Mouse (Mus musculus) heart, postnatal 25 days (tissue): ENCODE data around the gene Lonrf2. TPM values are rescaled to one million over a fixed set of nuclear protein-coding genes. Genes with fewer than 3 reads are reported as not detected.

ENCODE experiments used
- DNase-seq: peaks from one replicate; pipeline ENCODE4 v3.0.0; 2022; ENCODE audit warnings: low spot score
- intact Hi-C: fragments of 180-260 bp; cut with DNase I; formaldehyde crosslinking; loops from one replicate; pipeline ENCODE4 v1.15.1; 2025
- total RNA-seq, 2 experiments: library from RNA; stranded (reverse); gene quantifications; 2 replicates each; pipeline ENCODE4 v1.2.3; 2021

Lonrf2 gene
- 1 to 10 TPM; 3.4 to 4.2 TPM for total RNA-seq

GRCm38 (mm10) chr1:38836477-38836872 lies at the start of gene Lonrf2:
Lonrf2 (minus strand) TSS chr1:38836711.
- DNase-seq = no peak
- intact Hi-C loops = no loop called here

GRCm38 (mm10) chr1:38885956-38886355 lies 49.4 kb upstream of the Lonrf2 start:
- intact Hi-C loops = no loop called here
- DNase-seq = no peak

- intact Hi-C loops = no loop called here
- no peak for DNase-seq
Measured at GRCm38 (mm10) chr1:38883766-38884165, 47.3 kb upstream of the Lonrf2 start.

- intact Hi-C loops = no loop called here
- DNase-seq = no peak
Measured at GRCm38 (mm10) chr1:38882746-38883145, 46.2 kb upstream of the Lonrf2 start.

GRCm38 (mm10) chr1:38881366-38881765 lies 44.9 kb upstream of the Lonrf2 start:
- DNase-seq = no peak
- intact Hi-C loops = no loop called here

GRCm38 (mm10) chr1:38876671-38877382 lies 40.3 kb upstream of the Lonrf2 start:
- no peak for DNase-seq
- intact Hi-C loops = no loop called here

- intact Hi-C loops = no loop called here
- DNase-seq = no peak
Measured at GRCm38 (mm10) chr1:38873911-38874310, 37.4 kb upstream of the Lonrf2 start.

GRCm38 (mm10) chr1:38871834-38872233 lies 35.3 kb upstream of the Lonrf2 start:
- intact Hi-C loops = no loop called here
- DNase-seq = no peak

GRCm38 (mm10) chr1:38869398-38870195 lies 33.1 kb upstream of the Lonrf2 start:
- no peak for DNase-seq
- intact Hi-C loops = no loop called here

- DNase-seq = no peak
- intact Hi-C loops = no loop called here
Measured at GRCm38 (mm10) chr1:38866242-38866641, 29.7 kb upstream of the Lonrf2 start.

GRCm38 (mm10) chr1:38864341-38864740 lies 27.8 kb upstream of the Lonrf2 start:
- intact Hi-C loops = no loop called here
- DNase-seq = no peak

GRCm38 (mm10) chr1:38862213-38862612 lies 25.7 kb upstream of the Lonrf2 start:
- intact Hi-C loops = no loop called here
- DNase-seq = no peak

- intact Hi-C loops = no loop called here
- no peak for DNase-seq
Measured at GRCm38 (mm10) chr1:38860867-38861524, 24.5 kb upstream of the Lonrf2 start.

GRCm38 (mm10) chr1:38860207-38860606 lies 23.7 kb upstream of the Lonrf2 start:
- intact Hi-C loops = no loop called here

GRCm38 (mm10) chr1:38856196-38856595 lies 19.7 kb upstream of the Lonrf2 start:
- no peak for DNase-seq

More at GRCm38 (mm10) chr1:38860207-38860606, 23.7 kb upstream of the Lonrf2 start:
- DNase-seq = no peak

GRCm38 (mm10) chr1:38852250-38852649 lies 15.7 kb upstream of the Lonrf2 start:
- no peak for DNase-seq
- intact Hi-C loops = no loop called here

More at GRCm38 (mm10) chr1:38856196-38856595, 19.7 kb upstream of the Lonrf2 start:
- intact Hi-C loops = no loop called here

- intact Hi-C loops = no loop called here
- DNase-seq = no peak
Measured at GRCm38 (mm10) chr1:38850650-38851049, 14.1 kb upstream of the Lonrf2 start.

GRCm38 (mm10) chr1:38848451-38849289 lies 12.2 kb upstream of the Lonrf2 start:
- no peak for DNase-seq
- intact Hi-C loops = no loop called here

GRCm38 (mm10) chr1:38847975-38848374 lies 11.5 kb upstream of the Lonrf2 start:
- DNase-seq = no peak

GRCm38 (mm10) chr1:38843275-38843674 lies 6.8 kb upstream of the Lonrf2 start:
- intact Hi-C loops = no loop called here

More at GRCm38 (mm10) chr1:38847975-38848374, 11.5 kb upstream of the Lonrf2 start:
- intact Hi-C loops = no loop called here

More at GRCm38 (mm10) chr1:38843275-38843674, 6.8 kb upstream of the Lonrf2 start:
- no peak for DNase-seq
